Mouse (Mus musculus): Measurements from ENCODE around the gene Cfdp1.

DNA sequence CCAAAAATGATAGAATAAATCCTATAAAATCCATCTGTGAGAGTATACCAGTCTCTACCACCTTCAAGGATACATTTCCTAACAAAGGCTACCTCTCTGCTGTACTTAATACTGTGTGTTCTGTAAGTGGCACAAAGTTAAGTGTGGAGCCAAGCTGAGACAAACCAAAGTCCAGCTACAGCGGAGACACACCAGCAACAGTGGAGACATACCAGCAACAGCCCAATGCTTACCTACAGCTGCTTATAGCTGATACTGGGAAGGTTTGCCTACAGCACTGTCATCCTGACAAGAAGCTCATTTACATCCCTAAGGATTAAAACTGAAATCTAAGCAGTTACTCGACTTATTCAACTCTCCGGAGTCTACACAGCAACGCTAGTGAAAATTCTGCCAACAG, 22.1 kb downstream of the Cfdp1 start:
- TF ChIP-seq HCFC1 (IDR thresholded peaks at IDR 0.05; ENCODE audit: borderline replicate concordance, insufficient read depth, low read length) (no peak), CHD2 (IDR thresholded peaks at IDR 0.05; ENCODE audit: low read depth, low read length) (no peak)
